Comparison of ENCODE assay signal across 8 mouse cellular contexts in the genomic region with DNA sequence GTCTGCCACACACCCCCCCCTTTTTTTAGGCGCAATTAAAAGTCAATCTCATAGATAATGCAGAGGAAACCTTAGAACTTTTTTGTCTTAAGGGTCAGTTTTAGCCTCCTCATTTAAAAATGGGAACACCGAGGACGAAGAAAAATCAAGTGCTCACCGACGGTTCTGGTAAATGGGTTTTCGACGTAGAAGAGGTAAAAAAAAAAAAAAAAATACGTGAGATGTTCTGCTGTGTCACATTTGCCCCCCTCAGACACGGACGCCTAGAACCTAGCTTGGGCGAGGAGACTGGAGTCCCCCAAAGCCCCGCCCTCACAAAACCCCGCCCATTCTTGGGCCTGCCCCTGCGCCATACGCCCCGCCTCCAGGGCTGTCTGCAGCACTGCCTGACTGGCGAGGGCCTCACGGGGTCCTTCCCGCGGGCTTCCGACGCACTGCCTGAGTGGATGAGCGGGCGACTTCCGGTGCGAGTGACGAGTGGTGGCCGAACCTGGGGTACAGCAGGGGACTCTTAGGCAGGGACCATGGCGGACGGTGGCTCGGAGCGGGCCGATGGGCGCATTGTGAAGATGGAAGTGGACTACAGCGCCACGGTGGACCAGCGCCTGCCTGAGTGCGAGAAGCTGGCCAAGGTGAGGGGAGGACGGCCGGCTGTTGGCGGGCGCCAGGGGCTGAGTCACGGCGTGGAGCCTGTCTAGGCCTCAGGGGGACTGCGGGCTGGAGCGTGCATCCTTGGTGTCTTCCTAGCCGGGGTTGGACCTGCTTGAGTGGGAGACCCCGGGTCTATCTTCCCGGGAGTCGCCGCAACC. TPM values are rescaled to one million over a fixed set of nuclear protein-coding genes. Genes with fewer than 3 reads are reported as not detected.
DNase-seq lines count a peak whose midpoint lies in the region; ATAC-seq lines count a peak whose summit lies in the region.

A gene (plus strand): TSS at position 432 of the 809 bp plus-strand sequence.

- under 1% methylated on average over 51 of the region's 51 CpGs for WGBS in hindbrain, embryonic 12.5 days

- peak within 1 kb of the TSS; percentile 94 for H3K9ac ChIP-seq in hindbrain, embryonic 12.5 days

- H3K27ac ChIP-seq in hindbrain, embryonic 12.5 days: peak within 1 kb of the TSS; percentile 78

- H3K9me3 ChIP-seq in hindbrain, embryonic 12.5 days (replicated peaks): no peaks in the 10 kb centered on the region

- peaks cover 15% of the 10 kb centered on the region for H3K4me1 ChIP-seq in hindbrain, embryonic 12.5 days

- peak within 1 kb of the TSS; percentile 94 for H3K4me2 ChIP-seq in hindbrain, embryonic 12.5 days (replicated peaks)

- DNase-seq in NIH3T3 (ENCODE audit: low read depth): peak; percentile 97
- peak; percentile 99 for DNase-seq in cerebellum, postnatal 10 days
- peak; percentile 90 to 94 for DNase-seq in frontal cortex, postnatal 10 days (ENCODE audit: low spot score in 2 of 2)
- peak; percentile 91 to 95 for DNase-seq in layer of hippocampus, postnatal 14 days (ENCODE audit: low spot score in 2 of 2)
- DNase-seq in lung, postnatal 14 days: peak; percentile 97
- DNase-seq in retina, adult 2 months (ENCODE audit: low read depth, low spot score): peak; percentile 93
- DNase-seq in thymus, postnatal 36 days: peak; percentile 98 to 99

- peak within 1 kb of the TSS; percentile 91 for H3K4me3 ChIP-seq in hindbrain, embryonic 12.5 days

- H3K27me3 ChIP-seq in hindbrain, embryonic 12.5 days: no peaks in the 10 kb centered on the region

- no peaks in the 10 kb centered on the region for H3K36me3 ChIP-seq in hindbrain, embryonic 12.5 days

- peak; percentile 97 for ATAC-seq in hindbrain, embryonic 12.5 days (ENCODE audit: low FRiP score)

RNA-seq across cellular contexts. Expression of the gene that starts here (rescaled TPM):
- polyA plus RNA-seq in hindbrain, embryonic 12.5 days (2016; fragmentation: Nextera tagmentation; extraction: Ambion mirVana): 172 and 177 TPM in 2 replicates
- 10 to 100 TPM; 70.5 to 72.9 TPM for total RNA-seq in layer of hippocampus, postnatal 14 days (2021)

Comparison
In these comparisons a context has a peak if more than half of its experiments do, and no peak if none do; other contexts are left out.
1. Peak in every context shown above with its lines: DNase-seq, ATAC-seq, H3K4me3 ChIP-seq and H3K27ac ChIP-seq.